Mouse (Mus musculus) neural tube, embryonic 15.5 days (tissue): Measurements from ENCODE around the gene Ccdc154. TPM values are rescaled to one million over a fixed set of nuclear protein-coding genes. Genes with fewer than 3 reads are reported as not detected.

Source experiments
- ATAC-seq: fragments of 200-750 bp; cut with Nextera tagmentation; 2 replicates; pipeline ENCODE4 v1.8.0; 2017; ENCODE audit warnings: mild to moderate bottlenecking, moderate TSS enrichment, moderate library complexity; ENCODE audit not compliant: low FRiP score
- H3K27ac ChIP-seq: fragments of 300-500 bp; sonication (generic); replicated peaks from 2 replicates; pipeline ENCODE4 v1.5.1; 2015; ENCODE audit warnings: mild to moderate bottlenecking, inconsistent platforms
- H3K27me3 ChIP-seq: fragments of 300-500 bp; sonication (generic); replicated peaks from 2 replicates; pipeline ENCODE4 v1.6.1; 2015; ENCODE audit warnings: inconsistent platforms
- H3K36me3 ChIP-seq: fragments of 300-500 bp; sonication (generic); 2 replicates; pipeline ENCODE4 v1.6.1; 2015; ENCODE audit warnings: inconsistent platforms
- H3K4me1 ChIP-seq: fragments of 300-500 bp; sonication (generic); 2 replicates; pipeline ENCODE4 v1.6.1; 2015; ENCODE audit warnings: inconsistent platforms
- H3K4me2 ChIP-seq: fragments of 300-500 bp; sonication (generic); 2 replicates; pipeline ENCODE4 v1.6.1; 2015; ENCODE audit warnings: inconsistent platforms, mild to moderate bottlenecking, moderate library complexity
- H3K4me3 ChIP-seq: fragments of 300-500 bp; sonication (generic); replicated peaks from 2 replicates; pipeline ENCODE4 v1.5.1; 2015; ENCODE audit warnings: mild to moderate bottlenecking, inconsistent platforms
- H3K9ac ChIP-seq: fragments of 300-500 bp; sonication (generic); replicated peaks from 2 replicates; pipeline ENCODE4 v1.6.1; 2015; ENCODE audit warnings: mild to moderate bottlenecking, inconsistent platforms
- H3K9me3 ChIP-seq: fragments of 300-500 bp; sonication (generic); replicated peaks from 2 replicates; pipeline ENCODE4 v1.6.1; 2016; ENCODE audit warnings: inconsistent platforms
- WGBS: fragments of 180-500 bp; shearing (Covaris S2); methylation state at CpG from one replicate; pipeline ENCODE4 v1.1.7; 2015; ENCODE audit warnings: mixed read lengths; 5-methylcytosine and 5-hydroxymethylcytosine counted together
- polyA plus RNA-seq: library from polyadenylated mRNA; unstranded; fragments of >200 nt; fragmentation: Nextera tagmentation; extraction: Ambion mirVana; gene quantifications from 2 replicates; pipeline ENCODE4 v1.2.1, GENCODE M21; 2015

The Ccdc154 gene
- polyA plus RNA-seq, 1 experiment from 2014 or later: not detected

DNA sequence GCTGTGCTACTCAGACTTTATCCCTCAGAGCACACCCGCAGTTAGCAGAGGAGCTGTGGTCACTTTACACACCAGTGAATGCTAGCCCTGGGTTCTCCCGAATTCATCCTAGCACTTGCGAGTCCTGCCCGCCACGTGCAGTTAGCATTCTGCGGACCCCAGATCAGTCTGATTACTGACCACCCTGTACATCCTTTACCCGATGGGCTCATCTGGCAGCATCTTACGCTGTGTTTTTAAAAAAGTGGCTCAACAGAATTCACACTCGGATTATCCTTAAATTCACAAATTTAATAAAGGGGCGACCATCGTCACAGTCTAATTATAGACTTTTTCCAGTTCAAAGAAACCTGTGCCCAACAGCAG lies 25.5 kb downstream of the Ccdc154 start:
- WGBS: 8% methylated on average over 11 of the region's 11 CpGs
- Histone ChIP-seq H3K9me3 (no peaks in the 10 kb centered on the region), H3K9ac (peak overlapping the region; percentile 92), H3K4me2 (peak overlapping the region; percentile 94), H3K36me3 (peaks cover 3% of the 10 kb centered on the region; the same call in 1 of the 2 replicates), H3K27me3 (no peaks in the 10 kb centered on the region), H3K4me1 (peaks cover 49% of the 10 kb centered on the region), H3K4me3 (peak overlapping the region; percentile 96), H3K27ac (peak overlapping the region; percentile 80)
- ATAC-seq: no peak

DNA sequence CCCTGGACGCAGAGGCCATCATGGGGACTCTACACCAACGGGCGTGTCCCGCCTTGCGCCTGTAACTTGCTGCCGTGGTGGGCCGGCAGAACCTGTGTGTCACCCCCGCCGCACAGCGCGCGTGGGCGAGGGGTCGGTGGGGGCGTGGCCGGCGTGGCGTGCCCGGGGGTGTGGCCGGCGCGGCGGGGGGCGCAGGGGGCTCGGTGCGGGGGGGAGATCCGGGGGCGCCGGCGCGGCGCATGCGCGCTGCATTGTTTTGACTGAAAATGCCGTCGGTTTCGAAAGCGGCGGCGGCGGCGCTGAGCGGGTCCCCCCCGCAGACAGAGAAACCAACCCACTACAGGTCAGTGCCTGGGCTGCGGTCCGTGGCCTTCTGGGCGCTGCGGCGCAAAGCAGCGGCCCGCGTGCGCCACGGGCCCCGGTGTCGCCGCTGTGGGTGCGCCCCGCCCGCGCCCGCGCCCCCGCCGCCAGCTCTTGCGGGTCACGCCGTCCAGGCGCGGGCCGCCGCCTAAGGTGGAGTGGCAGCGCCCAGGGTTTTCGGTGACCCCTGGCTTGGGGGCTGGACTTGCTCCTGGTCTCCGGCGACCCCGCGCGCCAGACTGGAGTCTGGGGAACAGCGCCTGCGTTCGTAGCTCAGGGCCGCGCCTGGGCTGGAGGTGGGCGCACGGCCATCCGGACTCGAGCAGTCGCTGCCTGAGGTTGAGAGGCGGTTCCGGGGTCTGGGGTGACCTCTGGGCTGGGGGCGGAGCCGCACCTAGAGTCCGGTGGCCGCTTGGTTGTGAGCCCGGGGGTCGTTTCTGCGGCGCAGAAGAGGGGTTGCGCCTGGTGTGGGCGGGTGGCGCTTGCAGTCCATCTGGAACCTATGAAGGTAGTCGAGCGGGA lies 26.1 kb downstream of the Ccdc154 start, which contains the start of gene Unkl:
Unkl (plus strand) TSS at position 248 of the 882 bp plus-strand sequence.
- H3K9me3 ChIP-seq: no peaks in the 10 kb centered on the region
- H3K4me1 ChIP-seq: peaks cover 46% of the 10 kb centered on the region
- ATAC-seq: peak; percentile 49; the same call in 1 of the 2 replicates
- peak within 1 kb of the TSS; percentile 80 for H3K27ac ChIP-seq
- peak within 1 kb of the TSS; percentile 94 for H3K4me2 ChIP-seq
- no peaks in the 10 kb centered on the region for H3K27me3 ChIP-seq
- WGBS: under 1% methylated on average over 93 of the region's 104 CpGs
- peak within 1 kb of the TSS; percentile 96 for H3K4me3 ChIP-seq
- H3K36me3 ChIP-seq: peaks cover 3% of the 10 kb centered on the region; the same call in 1 of the 2 replicates
- peak within 1 kb of the TSS; percentile 92 for H3K9ac ChIP-seq

DNA sequence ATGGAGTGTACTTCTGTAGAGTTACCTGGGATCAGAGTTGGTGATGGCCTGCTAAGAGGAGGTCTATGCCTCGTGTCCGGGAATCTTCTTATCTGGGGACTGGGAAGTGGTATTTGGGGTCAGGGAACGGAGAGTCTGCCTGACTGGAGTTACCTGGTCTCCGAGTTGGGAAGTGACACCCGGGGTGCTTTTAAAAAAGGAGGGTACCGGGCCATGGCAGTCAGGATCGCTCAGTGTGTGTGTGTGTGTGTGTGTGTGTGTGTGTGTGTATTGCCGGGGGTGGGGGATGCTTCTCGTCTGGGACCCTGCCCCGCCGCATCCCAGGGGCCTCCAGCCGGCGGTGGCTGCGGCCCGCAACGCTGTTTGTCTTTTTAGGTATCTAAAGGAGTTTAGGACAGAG lies 26.8 kb downstream of the Ccdc154 start:
- H3K9me3 ChIP-seq: no peaks in the 10 kb centered on the region
- peaks cover 3% of the 10 kb centered on the region; the same call in 1 of the 2 replicates for H3K36me3 ChIP-seq

DNA sequence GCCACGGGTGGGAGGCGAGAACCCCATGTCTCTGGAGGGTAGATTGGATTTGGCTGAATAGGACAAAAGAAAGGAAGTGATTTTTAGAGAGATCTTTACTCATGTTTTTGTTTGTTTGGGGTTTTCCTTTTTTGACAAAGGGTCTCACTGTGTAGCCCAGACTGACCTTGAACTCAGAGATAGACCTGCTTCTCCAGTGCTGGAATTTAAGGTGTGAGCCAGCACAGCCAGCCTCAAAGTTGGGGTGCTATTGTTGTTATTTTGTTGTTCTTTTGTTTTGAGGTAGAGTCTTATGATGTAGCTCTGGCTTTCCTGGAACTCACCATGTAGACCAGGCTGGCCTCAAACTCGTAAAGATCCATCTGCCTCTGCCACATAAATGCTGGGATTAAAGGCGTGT lies 40.1 kb downstream of the Ccdc154 start:
- Histone ChIP-seq H3K4me1 (no peaks in the 10 kb centered on the region), H3K9me3 (no peaks in the 10 kb centered on the region), H3K27ac (no peak overlapping the region), H3K4me2 (no peak overlapping the region), H3K27me3 (no peaks in the 10 kb centered on the region), H3K36me3 (peaks cover 77% of the 10 kb centered on the region), H3K9ac (no peak overlapping the region), H3K4me3 (no peak overlapping the region)
- WGBS: 96% methylated on average over 4 of the region's 4 CpGs
- ATAC-seq: no peak

More for the DNA sequence above, 26.8 kb downstream of the Ccdc154 start:
- WGBS: 4% methylated on average over 14 of the region's 16 CpGs
- ATAC-seq: no peak
- no peaks in the 10 kb centered on the region for H3K27me3 ChIP-seq
- H3K4me3 ChIP-seq: peak overlapping the region; percentile 96
- peak overlapping the region; percentile 94 for H3K4me2 ChIP-seq
- peak overlapping the region; percentile 92 for H3K9ac ChIP-seq
- peaks cover 41% of the 10 kb centered on the region for H3K4me1 ChIP-seq
- no peak overlapping the region for H3K27ac ChIP-seq

DNA sequence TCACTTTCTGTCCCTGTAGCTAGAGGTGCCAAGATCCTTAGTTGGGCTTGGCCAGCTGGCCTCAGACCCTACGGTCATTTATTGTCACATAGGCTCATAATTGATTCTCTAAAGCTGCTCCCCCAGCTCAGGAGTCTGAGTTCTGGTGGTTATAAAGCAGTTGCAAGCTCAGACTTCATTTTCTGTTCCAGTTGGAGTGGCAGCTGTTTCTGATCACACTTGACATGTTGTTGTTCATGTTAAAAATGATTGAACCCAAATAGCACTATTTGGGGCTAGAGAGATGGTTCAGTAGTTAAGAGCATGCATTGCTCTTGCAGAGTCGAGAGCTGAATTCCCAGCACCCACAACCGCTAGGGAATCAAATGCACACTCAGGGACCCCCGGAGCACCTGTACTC lies 47.7 kb downstream of the Ccdc154 start:
- Histone ChIP-seq H3K27ac (no peak overlapping the region), H3K4me3 (no peak overlapping the region), H3K9ac (no peak overlapping the region), H3K36me3 (peaks cover 87% of the 10 kb centered on the region), H3K4me2 (no peak overlapping the region), H3K27me3 (no peaks in the 10 kb centered on the region), H3K4me1 (no peaks in the 10 kb centered on the region), H3K9me3 (no peaks in the 10 kb centered on the region)
- ATAC-seq: no peak
- 91% methylated on average over 4 of the region's 4 CpGs for WGBS

DNA sequence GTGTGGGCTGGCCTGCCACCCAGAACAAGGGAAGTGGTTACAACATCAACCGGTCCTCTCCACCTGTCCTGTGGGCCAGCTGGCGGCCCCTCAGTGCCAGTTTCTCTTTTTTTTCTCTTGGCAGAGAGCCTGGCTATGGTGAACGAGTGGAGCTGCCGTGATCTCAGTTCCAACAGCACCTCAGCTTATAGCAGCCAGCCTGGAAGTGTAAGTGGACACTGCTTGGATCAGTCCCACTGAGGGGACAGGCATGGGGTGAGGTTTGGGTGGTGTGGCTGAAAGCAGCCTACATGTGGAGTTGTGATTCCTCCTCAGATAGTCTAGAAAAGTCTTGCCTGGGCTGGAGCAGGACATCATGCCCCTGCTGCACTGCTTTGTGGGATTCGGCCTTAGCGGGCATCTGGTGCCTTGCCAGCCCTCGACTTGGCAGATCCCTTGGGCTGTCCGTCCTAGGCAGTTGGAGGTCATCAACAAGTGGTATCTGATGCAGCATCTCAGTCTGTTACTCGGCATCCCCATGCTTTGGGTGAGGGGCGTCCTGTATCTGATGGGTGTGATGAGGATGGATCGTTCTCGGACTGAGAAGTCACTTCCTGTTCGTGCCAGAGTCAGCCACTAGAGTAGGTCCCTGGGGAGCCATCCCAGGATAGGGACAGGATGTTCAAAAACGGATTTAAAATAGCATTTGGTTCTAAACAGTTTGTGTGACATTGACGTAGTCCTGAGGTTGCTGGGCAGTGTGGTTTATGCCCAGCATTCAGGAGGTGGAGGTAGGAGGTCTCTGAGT lies 48.6 kb downstream of the Ccdc154 start:
- no peak overlapping the region for H3K4me3 ChIP-seq
- no peaks in the 10 kb centered on the region for H3K27me3 ChIP-seq
- no peak for ATAC-seq
- H3K27ac ChIP-seq: no peak overlapping the region
- H3K4me1 ChIP-seq: no peaks in the 10 kb centered on the region
- WGBS: 87% methylated on average over 15 of the region's 15 CpGs
- H3K9ac ChIP-seq: no peak overlapping the region
- H3K36me3 ChIP-seq: peaks cover 87% of the 10 kb centered on the region
- H3K4me2 ChIP-seq: no peak overlapping the region
- H3K9me3 ChIP-seq: no peaks in the 10 kb centered on the region

DNA sequence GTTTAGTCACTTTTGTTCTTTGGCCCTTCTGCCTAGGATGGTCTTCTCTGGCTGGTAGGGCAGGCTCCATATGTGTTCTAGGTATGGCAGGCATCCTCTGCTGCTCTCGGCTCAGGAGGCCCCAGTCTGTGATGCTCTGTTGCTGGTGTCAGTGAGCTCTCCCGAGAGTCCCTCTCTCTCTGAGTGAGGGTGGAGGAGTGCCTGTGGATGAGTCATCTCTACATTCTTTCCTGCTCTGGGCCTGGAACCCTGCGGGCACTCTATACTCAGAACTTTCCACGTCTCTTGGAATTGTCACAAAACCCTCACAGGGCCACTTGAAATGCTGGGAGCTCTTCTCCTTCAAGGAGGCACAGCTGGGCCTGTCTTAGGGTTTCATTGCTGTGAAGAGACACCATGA lies 49.4 kb downstream of the Ccdc154 start:
- H3K36me3 ChIP-seq: peaks cover 87% of the 10 kb centered on the region
- 89% methylated on average over 4 of the region's 4 CpGs for WGBS
- ATAC-seq: no peak

DNA sequence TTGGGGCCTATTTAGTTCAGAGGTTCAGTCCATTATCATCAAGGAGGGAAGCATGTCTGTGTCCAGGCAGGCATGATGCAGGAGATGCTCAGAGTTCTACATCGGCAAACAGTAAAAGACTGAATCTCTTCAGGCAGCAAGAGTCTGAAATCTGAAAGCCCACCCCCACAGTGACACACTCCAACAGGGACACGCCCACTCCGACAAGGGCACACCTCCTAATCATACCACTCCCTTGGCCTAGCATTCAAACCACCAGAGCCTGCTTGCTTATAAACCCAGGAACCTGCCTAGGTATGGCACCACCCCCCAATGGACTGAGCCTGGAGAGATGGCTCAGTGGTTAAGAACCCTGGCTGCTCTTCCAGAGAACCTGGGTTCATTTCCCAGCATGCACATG lies 53.2 kb downstream of the Ccdc154 start:
- Histone ChIP-seq H3K27me3 (no peaks in the 10 kb centered on the region), H3K36me3 (peaks cover 82% of the 10 kb centered on the region), H3K9me3 (no peaks in the 10 kb centered on the region), H3K4me2 (no peak overlapping the region), H3K27ac (no peak overlapping the region), H3K4me3 (no peak overlapping the region), H3K4me1 (peaks cover under 1% of the 10 kb centered on the region; the same call in 1 of the 2 replicates), H3K9ac (no peak overlapping the region)
- no peak for ATAC-seq
- WGBS: 89% methylated on average over 3 of the region's 3 CpGs

More for the DNA sequence above, 49.4 kb downstream of the Ccdc154 start:
- no peak overlapping the region for H3K4me3 ChIP-seq
- H3K4me2 ChIP-seq: no peak overlapping the region
- no peak overlapping the region for H3K27ac ChIP-seq
- no peaks in the 10 kb centered on the region for H3K9me3 ChIP-seq
- H3K4me1 ChIP-seq: no peaks in the 10 kb centered on the region
- H3K27me3 ChIP-seq: no peaks in the 10 kb centered on the region
- H3K9ac ChIP-seq: no peak overlapping the region

DNA sequence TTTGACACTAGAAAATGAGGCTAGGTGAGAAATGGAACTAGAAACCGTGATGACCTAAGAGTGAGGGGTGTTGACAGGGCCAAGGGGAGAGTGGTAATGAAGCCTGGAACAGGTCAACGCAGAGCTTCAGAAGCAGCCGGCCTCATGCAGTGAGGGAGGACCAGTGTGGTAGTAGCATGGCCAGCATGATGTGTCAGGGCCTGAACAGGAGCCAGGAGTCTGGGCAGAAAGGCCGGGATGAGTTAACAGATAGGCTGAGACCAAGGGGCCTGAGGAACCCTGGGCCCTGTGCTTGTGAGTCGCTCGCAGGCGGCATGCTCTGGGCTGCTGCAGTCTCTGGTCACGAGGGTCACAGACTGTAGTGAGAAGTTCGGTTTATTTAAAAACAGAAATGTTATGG lies 56.7 kb downstream of the Ccdc154 start:
- H3K9me3 ChIP-seq: no peaks in the 10 kb centered on the region
- no peak for ATAC-seq
- 91% methylated on average over 9 of the region's 9 CpGs for WGBS
- H3K9ac ChIP-seq: no peak overlapping the region
- H3K4me3 ChIP-seq: no peak overlapping the region
- H3K36me3 ChIP-seq: peaks cover 57% of the 10 kb centered on the region
- peaks cover 28% of the 10 kb centered on the region for H3K4me1 ChIP-seq
- H3K27me3 ChIP-seq: no peaks in the 10 kb centered on the region
- no peak overlapping the region for H3K4me2 ChIP-seq
- H3K27ac ChIP-seq: no peak overlapping the region

DNA sequence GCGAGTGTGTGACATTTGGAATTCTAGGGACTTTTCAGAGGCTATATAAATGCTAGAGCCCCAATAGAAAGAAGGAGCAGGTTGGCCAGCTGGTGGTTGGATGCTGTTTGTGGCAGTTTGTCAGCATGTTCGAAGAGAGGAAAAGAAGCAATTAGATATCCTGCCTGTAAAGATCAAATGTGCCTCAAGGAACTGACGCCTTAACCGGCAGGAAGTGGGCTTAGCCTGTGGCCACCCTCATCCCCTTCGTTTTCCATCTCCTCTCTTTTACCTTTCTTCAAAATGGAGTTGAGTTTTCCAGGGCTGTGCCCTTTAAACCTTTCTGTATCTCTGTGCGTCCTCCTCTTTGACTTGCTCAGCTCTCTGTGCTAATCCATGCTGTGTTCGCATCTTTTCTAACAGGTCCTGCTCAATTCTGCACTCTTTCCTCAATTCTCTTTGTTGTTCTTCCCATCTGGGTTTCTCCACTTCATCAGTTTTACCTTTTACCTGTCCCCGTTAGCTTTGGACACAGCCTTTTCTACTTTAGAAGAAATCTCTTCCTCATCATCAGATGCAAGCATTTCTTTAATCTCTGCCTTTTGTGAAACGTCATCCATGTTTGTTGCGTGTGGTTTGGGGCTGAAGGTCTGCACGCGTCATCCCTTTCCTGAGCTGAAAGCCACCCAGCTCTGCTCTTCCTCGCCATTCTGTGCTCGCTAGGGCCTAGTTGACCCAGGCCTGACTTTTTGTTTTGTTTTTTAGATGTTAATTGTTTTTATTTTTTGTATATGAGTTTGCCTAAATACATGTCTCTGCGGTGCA lies 57.4 kb downstream of the Ccdc154 start:
- Histone ChIP-seq H3K9me3 (no peaks in the 10 kb centered on the region), H3K27me3 (no peaks in the 10 kb centered on the region), H3K4me2 (no peak overlapping the region), H3K9ac (no peak overlapping the region), H3K27ac (no peak overlapping the region), H3K4me1 (peaks cover 28% of the 10 kb centered on the region), H3K4me3 (no peak overlapping the region), H3K36me3 (peaks cover 50% of the 10 kb centered on the region)
- no peak for ATAC-seq
- 94% methylated on average over 15 of the region's 15 CpGs for WGBS

DNA sequence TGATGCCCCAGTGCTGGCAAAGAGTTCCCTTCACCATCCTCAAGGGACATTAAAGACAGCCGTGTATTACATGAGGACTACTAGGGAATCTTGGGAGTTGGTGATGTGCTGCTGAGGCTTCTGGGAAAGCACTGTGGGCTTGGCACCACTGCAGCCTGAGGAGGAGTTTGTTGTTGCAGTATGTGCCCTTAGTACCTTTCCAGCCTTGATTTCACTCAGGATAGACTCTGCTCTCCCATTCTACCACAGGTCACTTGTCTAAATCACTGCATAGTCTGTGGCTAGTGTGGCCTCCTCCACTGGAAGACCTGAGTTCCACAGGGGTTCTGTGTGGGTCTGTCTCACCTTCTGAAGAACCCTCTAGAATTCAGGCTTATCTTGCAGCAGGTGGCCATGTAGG lies 58.5 kb downstream of the Ccdc154 start:
- no peak overlapping the region for H3K27ac ChIP-seq
- H3K9me3 ChIP-seq: no peaks in the 10 kb centered on the region
- H3K36me3 ChIP-seq: peaks cover 41% of the 10 kb centered on the region
- no peak for ATAC-seq
- no peaks in the 10 kb centered on the region for H3K27me3 ChIP-seq
- no peak overlapping the region for H3K9ac ChIP-seq
- H3K4me2 ChIP-seq: no peak overlapping the region
- no peak overlapping the region for H3K4me3 ChIP-seq
- peaks cover 28% of the 10 kb centered on the region for H3K4me1 ChIP-seq
- 77% methylated on average over 1 of the region's 1 CpGs for WGBS
